Comparison of ENCODE assay signal across 19 mouse cellular contexts in genomic region chr14:120875811-120876388, GRCm38 (mm10). TPM values are rescaled to one million over a fixed set of nuclear protein-coding genes. Genes with fewer than 3 reads are reported as not detected.
DNase-seq lines count a peak whose midpoint lies in the region; ATAC-seq and TF ChIP-seq lines count a peak whose summit lies in the region.
"Had no signal": no experiment of that assay in that cellular context is flagged by ENCODE, and none has a peak within 500 bp of the region (broad histone marks: within the 10 kb centered on the region; RNA-seq: fewer than 3 reads in every experiment).

No protein-coding gene starts in this region.

- intact Hi-C loops in heart, postnatal 10 days (cut with DNase I): no loop called here

- H3K9me3 ChIP-seq in heart, embryonic 10.5 days: no peaks in the 10 kb centered on the region
- no peaks in the 10 kb centered on the region for H3K9me3 ChIP-seq in stomach, postnatal 0 days (ENCODE audit: control insufficient read depth, low read length)
- H3K9me3 ChIP-seq: embryonic facial prominence, embryonic 13.5 days had no signal

- no peak for ATAC-seq in stomach, postnatal 0 days (ENCODE audit: low FRiP score, low TSS enrichment)
- ATAC-seq: forebrain, postnatal 0 days; inflammation-experienced regulatory T-cells, adult 6 months; liver, postnatal 0 days had no signal

- no peak for TF ChIP-seq CTCF in stomach, postnatal 0 days (IDR thresholded peaks at IDR 0.05; ENCODE audit: low read depth)

- peak overlapping the region; percentile 74 for H3K27ac ChIP-seq in heart, embryonic 10.5 days
- no peak overlapping the region for H3K27ac ChIP-seq in stomach, postnatal 0 days (replicated peaks)
- H3K27ac ChIP-seq: embryonic facial prominence, embryonic 13.5 days had no signal

- H3K4me1 ChIP-seq in heart, embryonic 10.5 days: peaks cover 37% of the 10 kb centered on the region
- no peaks in the 10 kb centered on the region for H3K4me1 ChIP-seq in stomach, postnatal 0 days (replicated peaks; ENCODE audit: control insufficient read depth, insufficient read depth)
- H3K4me1 ChIP-seq: embryonic facial prominence, embryonic 13.5 days had no signal

- H3K4me2 ChIP-seq in stomach, postnatal 0 days (replicated peaks; ENCODE audit: low read depth): no peak overlapping the region
- H3K4me2 ChIP-seq: embryonic facial prominence, embryonic 13.5 days had no signal

- H3K9ac ChIP-seq in stomach, postnatal 0 days (ENCODE audit: low read length): no peak overlapping the region
- H3K9ac ChIP-seq: embryonic facial prominence, embryonic 13.5 days; forebrain, postnatal 0 days; liver, postnatal 0 days had no signal

- no peaks in the 10 kb centered on the region for H3K36me3 ChIP-seq in heart, embryonic 10.5 days
- no peaks in the 10 kb centered on the region for H3K36me3 ChIP-seq in stomach, postnatal 0 days (ENCODE audit: control insufficient read depth, insufficient read depth, low read length)
- H3K36me3 ChIP-seq: embryonic facial prominence, embryonic 13.5 days had no signal

- H3K4me3 ChIP-seq in heart, embryonic 10.5 days: no peak overlapping the region
- no peak overlapping the region for H3K4me3 ChIP-seq in stomach, postnatal 0 days (ENCODE audit: low read depth, low read length)
- H3K4me3 ChIP-seq: embryonic facial prominence, embryonic 13.5 days; myocyte had no signal

- no peaks in the 10 kb centered on the region for H3K27me3 ChIP-seq in heart, embryonic 10.5 days (ENCODE audit: insufficient read depth, poor library complexity, severe bottlenecking)
- H3K27me3 ChIP-seq in stomach, postnatal 0 days (ENCODE audit: control insufficient read depth, insufficient read depth, low read length): no peaks in the 10 kb centered on the region
- H3K27me3 ChIP-seq: embryonic facial prominence, embryonic 13.5 days had no signal

- TF ChIP-seq EP300 in stomach, postnatal 0 days (optimal IDR thresholded peaks at IDR 0.05): no peak

- DNase-seq in right cerebral cortex, postnatal 14 days: peak; percentile 1
- DNase-seq in right cerebral cortex, postnatal 4 days: no peak
- DNase-seq in heart, embryonic 10.5 days (ENCODE audit: low spot score): no peak
- DNase-seq in heart, postnatal 10 days: peak; percentile 41 to 44
- no peak for DNase-seq in urinary bladder, postnatal 10 days (ENCODE audit: low spot score)
- no peak for DNase-seq in stomach, postnatal 0 days (ENCODE audit: low spot score)
- DNase-seq in neural tube, embryonic 10.5 days (ENCODE audit: extremely low spot score, low spot score): no peak
- DNase-seq: cerebellum, adult 11 months; forebrain, postnatal 0 days; gastrocnemius, postnatal 10 days; kidney, adult 8-10 months; layer of hippocampus, adult 9-11 months; lung, postnatal 4 days; midbrain, embryonic 14.5 days; thymus, adult 18-20 months had no signal

- WGBS in heart, embryonic 10.5 days: 39% methylated on average over 16 of the region's 16 CpGs
- 83% methylated on average over 16 of the region's 16 CpGs for WGBS in stomach, postnatal 0 days

RNA-seq across cellular contexts. Expression of gene Ipo5, which starts 35.1 kb away (rescaled TPM):
- polyA plus RNA-seq in heart, embryonic 10.5 days (2016; fragmentation: Nextera tagmentation; extraction: Ambion mirVana): 104 and 111 TPM in 2 replicates
- total RNA-seq in heart, postnatal 10 days (2021): 100 to 1,000 TPM in 1 of 2 experiments, 10 to 100 TPM in 1; 97.4 to 102 TPM
- 30.7 and 31.5 TPM in 2 replicates for polyA plus RNA-seq in stomach, postnatal 0 days (2015; fragmentation: Nextera tagmentation; extraction: Ambion mirVana)

Comparison
In these comparisons a context has a peak if more than half of its experiments do, and no peak if none do; other contexts are left out.
1. DNase-seq: peak in right cerebral cortex, postnatal 14 days (single experiment) and heart, postnatal 10 days (2 of 2); none in right cerebral cortex, postnatal 4 days (single experiment), heart, embryonic 10.5 days (single experiment), urinary bladder, postnatal 10 days (single experiment), stomach, postnatal 0 days (single experiment) and neural tube, embryonic 10.5 days (single experiment).